Mouse (Mus musculus) kidney, adult 10 weeks (tissue): ENCODE data around the gene Ptger1. TPM values are rescaled to one million over a fixed set of nuclear protein-coding genes. Genes with fewer than 3 reads are reported as not detected.

Experiments
- polyA plus RNA-seq: library from polyadenylated mRNA; stranded (reverse); fragments of 350-450 nt; fragmentation: Illumina TruSeq; extraction: RNeasy Lipid Tissue Mini Kit (QIAGEN cat#74804); gene quantifications from one replicate; pipeline ENCODE4 v1.2.3, GENCODE M21; 2014; ENCODE audit warnings: low read depth, low replicate concordance

Ptger1 gene
- 2.7 TPM for polyA plus RNA-seq

DNA sequence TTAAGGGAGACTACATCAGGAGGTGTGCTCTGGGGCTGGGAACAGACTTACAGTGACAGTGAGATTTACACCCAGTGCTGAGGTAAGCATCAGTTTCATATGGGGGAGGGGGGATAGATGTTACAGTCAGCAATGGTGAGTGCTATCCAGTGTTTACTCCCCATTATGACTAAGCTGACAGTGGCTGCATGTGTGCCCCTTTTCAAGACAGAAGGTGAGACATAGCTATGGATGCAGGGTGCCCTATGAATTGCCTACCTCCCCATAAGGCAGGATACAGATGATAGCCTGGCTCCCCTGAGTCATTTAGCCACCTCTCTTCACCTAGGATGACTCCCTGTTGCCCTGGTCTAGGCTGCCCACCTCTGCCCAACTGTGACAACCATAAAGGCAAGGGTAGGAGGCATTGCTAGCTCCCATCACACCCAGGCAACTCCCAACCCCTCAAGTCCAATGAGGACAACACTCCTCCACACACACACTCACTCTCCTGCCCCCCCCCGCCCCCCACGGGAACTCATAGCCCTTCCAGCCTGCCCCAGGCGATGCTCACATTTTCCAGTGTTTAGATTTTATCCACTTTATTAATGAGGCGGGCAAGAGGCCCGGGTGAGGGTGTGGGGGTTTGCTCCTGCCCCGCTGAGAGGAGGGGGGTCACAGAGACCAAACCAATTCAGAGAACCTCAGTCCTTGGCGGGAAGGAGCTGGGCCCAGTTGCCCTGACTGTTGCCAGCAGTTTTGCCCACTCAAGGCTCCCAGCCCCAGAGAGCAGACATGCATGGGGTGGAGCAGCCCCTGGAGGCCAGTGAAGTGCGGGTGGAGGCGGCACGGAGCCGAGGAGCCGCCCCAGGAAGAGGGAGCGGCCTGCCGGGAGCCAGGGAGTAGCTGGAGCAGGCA lies at the start of gene Ptger1:
TSS of gene Ptger1 (plus strand) at position 710 of the 897 bp plus-strand sequence.

DNA sequence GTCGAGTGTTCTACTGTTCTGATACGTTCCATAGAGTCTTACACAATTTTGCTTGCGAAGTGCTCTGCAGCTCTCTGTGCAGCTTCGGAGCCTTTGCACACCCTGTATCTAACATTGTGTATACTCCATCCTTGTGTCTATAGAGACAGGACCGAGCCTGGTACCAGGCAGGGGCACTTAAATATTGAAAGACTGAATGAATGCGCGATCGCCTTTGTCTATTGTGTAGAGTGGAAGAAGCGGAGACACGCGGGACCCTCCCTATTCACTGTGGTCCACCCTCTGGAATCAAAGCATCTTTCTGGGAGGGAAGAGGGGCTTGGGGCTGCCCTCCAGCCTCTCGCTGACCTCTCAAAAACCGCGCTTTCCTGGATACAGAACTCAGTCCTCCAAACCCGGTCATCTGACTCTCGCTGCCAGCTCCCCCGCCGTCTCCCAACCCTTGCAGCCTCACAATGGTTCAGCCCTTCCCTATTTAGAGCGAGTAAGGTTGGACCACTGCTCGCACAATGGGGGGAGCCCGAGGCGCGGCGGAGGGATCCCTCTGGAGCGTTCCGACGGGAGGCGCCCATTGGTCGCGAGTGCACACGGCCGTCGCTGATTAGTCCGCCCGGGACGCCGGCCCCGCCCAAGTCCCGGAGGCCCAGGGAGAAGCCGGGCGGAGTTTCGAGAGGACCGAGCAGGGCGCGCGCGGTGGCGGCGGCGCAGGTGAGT lies 14.3 kb upstream of the Ptger1 start, which contains the start of gene Gipc1:
TSS of gene Gipc1 (plus strand) at position 648 of the 714 bp plus-strand sequence.

DNA sequence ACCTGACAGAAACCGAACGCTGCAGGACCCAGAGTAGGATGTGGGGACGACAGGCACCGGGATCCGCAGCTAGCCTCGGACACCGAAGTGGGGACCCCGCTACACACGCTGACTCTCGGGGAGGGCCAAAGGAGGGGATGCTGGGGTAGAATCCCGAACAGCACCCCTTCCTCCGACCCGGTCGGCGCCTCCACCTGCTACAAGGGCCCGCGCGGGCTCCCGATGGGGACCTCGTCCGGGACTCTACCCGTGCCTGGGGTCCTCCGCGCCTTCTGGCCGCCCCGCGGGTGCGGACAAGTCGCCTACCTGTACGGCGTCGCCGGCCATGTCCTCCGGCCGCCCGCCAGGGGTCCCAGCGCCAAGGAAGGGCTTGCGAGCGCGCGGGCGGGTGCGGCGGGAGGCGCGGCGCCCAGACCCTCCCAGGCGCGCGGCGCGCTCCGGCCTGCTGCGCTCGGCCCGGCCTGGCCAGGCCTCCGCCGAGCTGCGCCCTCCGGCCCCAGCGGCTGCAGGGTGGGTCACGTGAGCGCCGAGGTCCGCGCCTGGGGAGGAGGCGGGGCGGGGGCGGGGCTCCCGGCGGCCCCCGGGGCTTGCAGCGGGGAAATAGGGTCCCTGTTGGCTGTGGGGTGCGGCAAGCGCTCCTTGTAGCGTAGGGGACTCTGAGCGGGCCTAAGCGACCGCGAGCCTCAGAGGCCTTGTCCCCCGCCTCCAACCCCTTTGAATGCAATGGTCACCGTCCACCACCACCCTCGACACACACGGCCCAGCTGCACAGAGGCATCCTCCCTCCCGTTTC lies 32.4 kb downstream of the Ptger1 start, which contains the start of gene Pkn1:
TSS of gene Pkn1 (minus strand) at position 519 of the 793 bp plus-strand sequence.

DNA sequence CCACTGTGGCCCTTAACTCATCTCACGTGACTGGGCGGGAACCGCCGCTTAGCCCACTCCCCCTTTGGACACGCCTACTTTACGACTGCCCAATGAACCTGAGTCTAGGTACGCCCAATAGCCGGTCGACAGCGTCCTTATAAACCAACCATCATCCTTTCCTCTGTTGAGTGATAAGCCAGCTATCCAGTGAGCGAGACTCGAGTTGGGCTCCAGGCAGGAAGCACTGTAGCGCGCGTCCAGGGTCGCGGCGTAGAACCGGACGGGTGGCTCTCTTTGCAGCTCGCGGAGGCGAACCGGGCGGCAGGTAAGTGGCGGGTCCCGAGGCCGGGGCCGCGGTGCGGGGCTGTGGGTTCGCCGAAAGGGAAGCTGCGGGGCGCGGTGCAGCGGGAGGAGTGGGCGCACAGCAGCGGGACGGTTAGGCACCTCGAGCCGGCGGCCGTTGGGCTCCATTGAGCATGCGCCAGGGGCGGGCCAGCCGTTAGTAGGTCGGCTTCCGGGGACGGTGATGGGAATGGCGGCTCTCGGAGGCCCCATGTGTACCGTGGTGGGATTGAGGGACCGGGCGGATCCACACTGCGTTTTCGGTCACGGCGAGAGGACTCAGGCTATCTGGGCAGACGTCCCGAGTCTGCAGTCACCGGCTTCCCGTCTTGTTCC lies 48.7 kb downstream of the Ptger1 start, which contains the start of gene Ddx39:
TSS of gene Ddx39 (plus strand) at position 147 of the 660 bp plus-strand sequence.

Other genes starting within 250 kb of the Ptger1 start
- gene Scoc, start 208.3 kb upstream of the Ptger1 start, polyA plus RNA-seq = 393 TPM
- not detected for gene Olfr370, start 130.9 kb upstream of the Ptger1 start, polyA plus RNA-seq
- gene Ndufb7, start 100.0 kb upstream of the Ptger1 start, polyA plus RNA-seq = 1.1 TPM
- 31.4 TPM for gene Tecr, start 58.7 kb upstream of the Ptger1 start, polyA plus RNA-seq
- gene Dnajb1, start 58.5 kb upstream of the Ptger1 start, polyA plus RNA-seq = 15.4 TPM
- 0.49 TPM for gene Gipc1, start 14.0 kb upstream of the Ptger1 start, polyA plus RNA-seq
- gene Pkn1, start 32.5 kb downstream of the Ptger1 start, polyA plus RNA-seq = 5.9 TPM
- 5.4 TPM for gene Ddx39, start 48.5 kb downstream of the Ptger1 start, polyA plus RNA-seq
- gene Adgre5, start 74.6 kb downstream of the Ptger1 start, polyA plus RNA-seq = 4.5 TPM
- gene Adgrl1, start 233.4 kb downstream of the Ptger1 start, polyA plus RNA-seq = 1.1 TPM